Mouse (Mus musculus) MEL (cell line): ENCODE data around the gene Akr1c14. TPM values are rescaled to one million over a fixed set of nuclear protein-coding genes. Genes with fewer than 3 reads are reported as not detected.

Source experiments
- DNase-seq: peaks from one replicate; pipeline ENCODE4 v3.0.0; 2011; ENCODE audit warnings: low read depth, low spot score
- H3K27ac ChIP-seq: 2 replicates; pipeline ENCODE4 v1.5.1; 2012; ENCODE audit warnings: low read depth, mild to moderate bottlenecking, control low read depth, low read length, moderate library complexity; ENCODE audit not compliant: control insufficient read depth
- H3K27me3 ChIP-seq, 2 experiments: fragments of 150-350 bp in 1 of 2; sonication (generic) in 1 of 2; 2 replicates each; pipeline ENCODE4 v1.6.1; 2012; ENCODE audit warnings: low read length in 2 of 2, mild to moderate bottlenecking in 2 of 2, improper control_type of control experiment in 1 of 2, moderate library complexity in 1 of 2; ENCODE audit not compliant: insufficient read depth in 2 of 2, control insufficient read depth in 1 of 2
- H3K36me3 ChIP-seq, 2 experiments: 2 replicates each; pipeline ENCODE4 v1.6.1; 2012 to 2014; ENCODE audit warnings: low read length in 2 of 2, improper control_type of control experiment in 1 of 2, inconsistent platforms in 1 of 2, mild to moderate bottlenecking in 1 of 2; ENCODE audit not compliant: insufficient read depth in 2 of 2, control insufficient read depth in 1 of 2
- H3K4me1 ChIP-seq, 2 experiments: fragments of 150-350 bp in 1 of 2; sonication (generic) in 1 of 2; 2 replicates each; pipeline ENCODE4 v1.6.1; 2012; ENCODE audit warnings: low read length in 2 of 2, improper control_type of control experiment in 1 of 2, mild to moderate bottlenecking in 1 of 2; ENCODE audit not compliant: insufficient read depth in 2 of 2, control insufficient read depth in 1 of 2
- H3K4me3 ChIP-seq, 2 experiments: fragments of 150-350 bp in 1 of 2; sonication (generic) in 1 of 2; 2 replicates each; pipeline ENCODE4 v1.5.1; 2012; ENCODE audit warnings: low read depth in 2 of 2, low read length in 2 of 2, mild to moderate bottlenecking in 2 of 2, moderate library complexity in 2 of 2, control low read depth in 1 of 2, improper control_type of control experiment in 1 of 2; ENCODE audit not compliant: control insufficient read depth in 1 of 2, insufficient read depth in 1 of 2
- H3K79me2 ChIP-seq: 2 replicates; pipeline ENCODE4 v1.6.1; 2012; ENCODE audit warnings: mild to moderate bottlenecking, low read length, moderate library complexity; ENCODE audit not compliant: control insufficient read depth, poor library complexity, insufficient read depth
- H3K9ac ChIP-seq: 2 replicates; pipeline ENCODE4 v1.6.1; 2012; ENCODE audit warnings: low read depth, mild to moderate bottlenecking, control low read depth, low read length, moderate library complexity; ENCODE audit not compliant: control insufficient read depth, poor library complexity, severe bottlenecking
- H3K9me3 ChIP-seq: fragments of 150-350 bp; sonication (generic); replicated peaks from 2 replicates; pipeline ENCODE4 v1.6.1; 2012; ENCODE audit warnings: mild to moderate bottlenecking, low read length, improper control_type of control experiment, moderate library complexity; ENCODE audit not compliant: insufficient read depth
- BHLHE40 ChIP-seq: IDR thresholded peaks from 2 replicates; pipeline ENCODE4 v1.6.1; 2012; ENCODE audit warnings: low read depth, mild to moderate bottlenecking, inconsistent platforms, low read length, improper control_type of control experiment, borderline replicate concordance
- CHD1 ChIP-seq: IDR thresholded peaks from 2 replicates; pipeline ENCODE4 v1.6.1; 2012; ENCODE audit warnings: low read depth, mild to moderate bottlenecking, inconsistent platforms, low read length, improper control_type of control experiment
- CTCF ChIP-seq, 3 experiments: IDR thresholded peaks in 2 of 3; conservative IDR thresholded peaks in 1 of 3; 2 replicates each; pipeline ENCODE4 v1.5.1; 2011 to 2012; ENCODE audit warnings: low read length in 3 of 3, low read depth in 2 of 3, mild to moderate bottlenecking in 2 of 3, improper control_type of control experiment in 1 of 3, inconsistent platforms in 1 of 3, mixed read lengths in 1 of 3, moderate library complexity in 1 of 3; ENCODE audit not compliant: control insufficient read depth in 1 of 3, insufficient read depth in 1 of 3, poor library complexity in 1 of 3, severe bottlenecking in 1 of 3
- E2F4 ChIP-seq: IDR thresholded peaks from 2 replicates; pipeline ENCODE4 v1.6.1; 2011; ENCODE audit warnings: low read depth, low read length, improper control_type of control experiment, borderline replicate concordance
- EP300 ChIP-seq, 2 experiments: IDR thresholded peaks; 2 replicates each; pipeline ENCODE4 v1.6.1; 2011; ENCODE audit warnings: improper control_type of control experiment in 2 of 2, low read length in 2 of 2, low read depth in 1 of 2, mild to moderate bottlenecking in 1 of 2
- ETS1 ChIP-seq: IDR thresholded peaks from 2 replicates; pipeline ENCODE4 v1.6.1; 2012; ENCODE audit warnings: low read depth, mild to moderate bottlenecking, inconsistent platforms, low read length, improper control_type of control experiment, moderate library complexity
- GABPA ChIP-seq: IDR thresholded peaks from 2 replicates; pipeline ENCODE4 v1.6.1; 2012; ENCODE audit warnings: low read depth, mild to moderate bottlenecking, inconsistent platforms, low read length, improper control_type of control experiment, moderate library complexity
- GATA1 ChIP-seq: IDR thresholded peaks from 2 replicates; pipeline ENCODE4 v1.6.1; 2011; ENCODE audit warnings: low read depth, low read length, improper control_type of control experiment
- HCFC1 ChIP-seq: IDR thresholded peaks from 2 replicates; pipeline ENCODE4 v1.6.1; 2012; ENCODE audit warnings: low read depth, mild to moderate bottlenecking, inconsistent platforms, low read length, improper control_type of control experiment, moderate library complexity
- KAT2A ChIP-seq: conservative IDR thresholded peaks from 2 replicates; pipeline ENCODE4 v1.6.1; 2012; ENCODE audit warnings: low read depth, low read length, improper control_type of control experiment, inconsistent platforms
- MAFK ChIP-seq: IDR thresholded peaks from 2 replicates; pipeline ENCODE4 v1.6.1; 2011; ENCODE audit warnings: low read depth, mild to moderate bottlenecking, low read length, improper control_type of control experiment, borderline replicate concordance
- MAX ChIP-seq: IDR thresholded peaks from 2 replicates; pipeline ENCODE4 v1.6.1; 2011; ENCODE audit warnings: low read length, improper control_type of control experiment
- MAZ ChIP-seq: IDR thresholded peaks from 2 replicates; pipeline ENCODE4 v1.6.1; 2012; ENCODE audit warnings: low read depth, mild to moderate bottlenecking, inconsistent platforms, low read length, improper control_type of control experiment
- MEF2A ChIP-seq: IDR thresholded peaks from 2 replicates; pipeline ENCODE4 v1.6.1; 2014; ENCODE audit warnings: low read depth, mild to moderate bottlenecking, inconsistent platforms, low read length, improper control_type of control experiment; ENCODE audit not compliant: poor library complexity, insufficient replicate concordance, severe bottlenecking; ENCODE audit errors: extremely low read depth
- MXI1 ChIP-seq: IDR thresholded peaks from 2 replicates; pipeline ENCODE4 v1.6.1; 2011; ENCODE audit warnings: mild to moderate bottlenecking, low read depth, low read length, improper control_type of control experiment
- MYB ChIP-seq: IDR thresholded peaks from 2 replicates; pipeline ENCODE4 v1.6.1; 2011; ENCODE audit warnings: mild to moderate bottlenecking, low read depth, low read length, improper control_type of control experiment
- MYC ChIP-seq: IDR thresholded peaks from 2 replicates; pipeline ENCODE4 v1.6.1; 2011; ENCODE audit warnings: low read depth, mild to moderate bottlenecking, low read length, improper control_type of control experiment, moderate library complexity
- NELFE ChIP-seq: IDR thresholded peaks from 2 replicates; pipeline ENCODE4 v1.6.1; 2011; ENCODE audit warnings: low read depth, low read length, improper control_type of control experiment
- NRF1 ChIP-seq: IDR thresholded peaks from 2 replicates; pipeline ENCODE4 v1.6.1; 2014; ENCODE audit warnings: low read depth, mild to moderate bottlenecking, inconsistent platforms, low read length, improper control_type of control experiment, moderate library complexity; ENCODE audit not compliant: poor library complexity, insufficient read depth, severe bottlenecking
- POLR2A ChIP-seq, 2 experiments: IDR thresholded peaks; 2 replicates each; pipeline ENCODE4 v1.6.1; 2011 to 2012; ENCODE audit warnings: low read length in 2 of 2, mild to moderate bottlenecking in 2 of 2, control low read depth in 1 of 2, improper control_type of control experiment in 1 of 2, low read depth in 1 of 2, moderate library complexity in 1 of 2; ENCODE audit not compliant: control insufficient read depth in 1 of 2, insufficient read depth in 1 of 2, poor library complexity in 1 of 2
- POLR2AphosphoS2 ChIP-seq: IDR thresholded peaks from 2 replicates; pipeline ENCODE4 v1.6.1; 2011; ENCODE audit warnings: low read length, improper control_type of control experiment
- SMC3 ChIP-seq: IDR thresholded peaks from 2 replicates; pipeline ENCODE4 v1.6.1; 2011; ENCODE audit warnings: low read depth, low read length, improper control_type of control experiment
- TAL1 ChIP-seq: IDR thresholded peaks from 2 replicates; pipeline ENCODE4 v1.6.1; 2012; ENCODE audit warnings: mild to moderate bottlenecking, inconsistent platforms, low read length, moderate library complexity, mixed read lengths
- TCF12 ChIP-seq: IDR thresholded peaks from 2 replicates; pipeline ENCODE4 v1.6.1; 2014; ENCODE audit warnings: low read depth, mild to moderate bottlenecking, inconsistent platforms, low read length, improper control_type of control experiment, moderate library complexity
- UBTF ChIP-seq: IDR thresholded peaks from 2 replicates; pipeline ENCODE4 v1.6.1; 2012; ENCODE audit warnings: low read depth, mild to moderate bottlenecking, inconsistent platforms, low read length, improper control_type of control experiment, moderate library complexity, borderline replicate concordance; ENCODE audit not compliant: insufficient read depth
- USF1 ChIP-seq: IDR thresholded peaks from 2 replicates; pipeline ENCODE4 v1.6.1; 2014; ENCODE audit warnings: low read depth, mild to moderate bottlenecking, inconsistent platforms, low read length, improper control_type of control experiment, moderate library complexity
- USF2 ChIP-seq, 2 experiments: IDR thresholded peaks; 2 replicates each; pipeline ENCODE4 v1.6.1; 2011 to 2012; ENCODE audit warnings: improper control_type of control experiment in 2 of 2, low read length in 2 of 2, borderline replicate concordance in 1 of 2, inconsistent platforms in 1 of 2, low read depth in 1 of 2, mild to moderate bottlenecking in 1 of 2; ENCODE audit not compliant: insufficient read depth in 1 of 2
- ZC3H11A ChIP-seq: IDR thresholded peaks from 2 replicates; pipeline ENCODE4 v1.6.1; 2012; ENCODE audit warnings: low read depth, mild to moderate bottlenecking, inconsistent platforms, low read length, improper control_type of control experiment
- ZNF384 ChIP-seq: IDR thresholded peaks from 2 replicates; pipeline ENCODE4 v1.6.1; 2012; ENCODE audit warnings: low read depth, mild to moderate bottlenecking, inconsistent platforms, low read length, improper control_type of control experiment
- polyA plus RNA-seq, 2 experiments: library from polyadenylated mRNA; stranded (reverse) in 1 of 2; unstranded in 1 of 2; fragments of >175 nt in 1 of 2; fragments of >200 nt in 1 of 2; gene quantifications; 2 replicates each; pipeline versions ENCODE4 v1.2.1 to v1.2.4; 2012; ENCODE audit warnings: low replicate concordance in 2 of 2, low read depth in 1 of 2; ENCODE audit not compliant: insufficient read length in 2 of 2, insufficient read depth in 1 of 2, missing spikeins in 1 of 2
- total RNA-seq: library from RNA; depleted of rRNA; stranded (reverse); fragments of 300-350 nt; gene quantifications from 2 replicates; pipeline ENCODE4 v1.2.3, GENCODE M21; 2012

Gene Akr1c14
- total and polyA plus RNA-seq, 3 experiments: not detected

DNA sequence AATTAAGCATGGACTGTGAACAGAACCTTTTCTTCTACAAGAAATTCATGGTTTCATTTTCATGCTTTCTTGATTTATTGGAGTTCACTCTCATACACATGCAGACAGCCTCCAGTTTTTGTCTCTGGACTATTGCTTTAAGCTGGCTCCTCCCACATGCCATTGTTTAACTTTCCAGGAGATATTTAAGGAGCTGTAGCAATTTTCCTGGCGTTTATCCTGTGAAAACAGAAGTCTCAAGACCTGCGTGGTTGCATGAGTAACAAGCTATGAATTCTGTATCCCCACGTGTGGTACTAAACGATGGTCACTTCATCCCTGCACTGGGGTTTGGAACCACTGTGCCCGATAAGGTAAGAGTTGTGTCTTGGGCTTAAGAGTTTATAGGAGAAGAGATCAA lies 10.6 kb downstream of the Akr1c14 start:
- Histone ChIP-seq H3K4me1 (no peaks in the 10 kb centered on the region), H3K27ac (no peak overlapping the region), H3K9ac (no peak overlapping the region), H3K9me3 (no peaks in the 10 kb centered on the region), H3K27me3 (no peaks in the 10 kb centered on the region), H3K79me2 (no peaks in the 10 kb centered on the region)
- TF ChIP-seq TCF12 (no peak), EP300 (IDR thresholded peaks at IDR 0.05; ENCODE audit: low read depth in 1 of 2, low read length in 2 of 2) (no peak), NRF1 (no peak), POLR2AphosphoS2 (no peak), NELFE (no peak), GABPA (no peak), MAX (no peak), MEF2A (no peak), BHLHE40 (no peak), TAL1 (no peak), ETS1 (no peak), MAFK (no peak), SMC3 (no peak), GATA1 (no peak), USF2 (IDR thresholded peaks at IDR 0.05; ENCODE audit: borderline replicate concordance in 1 of 2, insufficient read depth in 1 of 2, low read depth in 1 of 2, low read length in 2 of 2) (no peak), UBTF (no peak), MAZ (no peak), MYB (no peak), MYC (no peak)
- TF ChIP-seq, all 39 proteins: peak for 0
- Histone ChIP-seq H3K36me3 (no peaks in the 10 kb centered on the region), H3K4me3 (no peak overlapping the region)
- DNase-seq: no peak

DNA sequence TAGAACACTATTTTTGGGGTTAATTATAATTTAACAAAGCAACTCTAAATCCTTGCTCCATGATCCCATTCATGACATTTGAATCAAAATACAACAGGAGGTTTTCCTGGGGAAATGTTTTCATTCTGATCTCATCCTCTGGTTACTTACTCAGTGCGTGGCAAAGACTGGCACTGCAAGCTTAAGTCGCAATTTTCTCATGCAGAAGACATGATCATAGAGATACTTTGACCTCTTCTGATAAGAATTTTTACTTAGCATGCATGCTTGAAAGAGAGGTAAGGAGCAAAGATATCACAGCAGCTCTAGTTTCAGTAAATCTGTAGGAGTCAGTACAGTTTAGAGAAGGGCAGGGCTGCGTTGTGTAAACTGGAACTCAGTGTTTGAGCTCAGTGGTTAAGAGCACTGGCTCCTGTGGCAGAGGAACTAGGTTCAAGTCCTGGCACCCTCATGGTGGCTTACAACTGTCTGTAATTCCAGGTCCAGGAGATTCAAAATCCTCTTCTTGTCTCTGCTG lies 11.5 kb downstream of the Akr1c14 start:
- H3K79me2 ChIP-seq: no peaks in the 10 kb centered on the region
- H3K4me1 ChIP-seq: no peaks in the 10 kb centered on the region
- TF ChIP-seq BHLHE40 (no peak), USF1 (no peak), ZC3H11A (no peak), NELFE (no peak), SMC3 (no peak), E2F4 (no peak), CTCF (IDR thresholded peaks at IDR 0.05 in 2 of 3, conservative IDR thresholded peaks at IDR 0.05 in 1 of 3; ENCODE audit: control insufficient read depth in 1 of 3, insufficient read depth in 1 of 3, low read depth in 2 of 3, low read length in 3 of 3, poor library complexity in 1 of 3, severe bottlenecking in 1 of 3) (no peak), MXI1 (no peak), POLR2A (IDR thresholded peaks at IDR 0.05; ENCODE audit: control insufficient read depth in 1 of 2, insufficient read depth in 1 of 2, low read depth in 1 of 2, low read length in 2 of 2, poor library complexity in 1 of 2) (no peak), EP300 (IDR thresholded peaks at IDR 0.05; ENCODE audit: low read depth in 1 of 2, low read length in 2 of 2) (no peak), KAT2A (no peak), MAZ (no peak), CHD1 (no peak), ZNF384 (no peak), HCFC1 (no peak)
- no peak for DNase-seq
- H3K27me3 ChIP-seq: no peaks in the 10 kb centered on the region
- H3K27ac ChIP-seq: no peak overlapping the region
- no peak overlapping the region for H3K9ac ChIP-seq
- H3K9me3 ChIP-seq: no peaks in the 10 kb centered on the region
- no peak overlapping the region for H3K4me3 ChIP-seq
- H3K36me3 ChIP-seq: no peaks in the 10 kb centered on the region
